Mouse (Mus musculus): Measurements from ENCODE around the gene Dnaja3. TPM values are rescaled to one million over a fixed set of nuclear protein-coding genes. Genes with fewer than 3 reads are reported as not detected.
"Not testable (repeated sequence)": the region's sequence is repeated elsewhere in the genome, so short reads cannot be mapped to it uniquely, and the experiment has no call there.

Dnaja3 gene
- polyA plus RNA-seq, 1 experiment from 2014 or later: 48.0 TPM

- ATAC-seq: peak; percentile 91
- WGBS: under 1% methylated on average over 47 of the region's 47 CpGs
Observed at GRCm38 (mm10) chr16:4679121-4680018, 39.6 kb downstream of the Dnaja3 start, which contains the start of gene Coro7. Gene Coro7, minus strand, starts transcription at chr16:4679777.

GRCm38 (mm10) chr16:4680922-4681455, 41.2 kb downstream of the Dnaja3 start:
- peaks cover 29% of the 10 kb centered on the region for H3K4me1 ChIP-seq
- H3K4me2 ChIP-seq; H3K9ac ChIP-seq; H3K27me3 ChIP-seq; H3K9me3 ChIP-seq (replicated peaks); H3K27ac ChIP-seq; H3K4me3 ChIP-seq; H3K36me3 ChIP-seq (ENCODE audit: poor library complexity, severe bottlenecking); ATAC-seq: not testable (repeated sequence)
- WGBS: 84% methylated on average over 3 of the region's 3 CpGs

More at GRCm38 (mm10) chr16:4679121-4680018, 39.6 kb downstream of the Dnaja3 start, which contains the start of gene Coro7:
- no peaks in the 10 kb centered on the region for H3K9me3 ChIP-seq (replicated peaks)
- H3K27me3 ChIP-seq: 0 out of 2 replicates have a peak, but pooled peaks cover 2% of the 10 kb centered on the region
- H3K4me1 ChIP-seq: peaks cover 18% of the 10 kb centered on the region
- H3K4me2 ChIP-seq: peak within 1 kb of the TSS; percentile 93
- peaks cover 15% of the 10 kb centered on the region for H3K36me3 ChIP-seq (ENCODE audit: poor library complexity, severe bottlenecking)
- H3K4me3 ChIP-seq: peak within 1 kb of the TSS; percentile 66
- H3K27ac ChIP-seq: no peak within 1 kb of the TSS
- peak within 1 kb of the TSS; percentile 80 for H3K9ac ChIP-seq

- WGBS: 81% methylated on average over 4 of the region's 4 CpGs
Observed at GRCm38 (mm10) chr16:4682628-4683179, 42.9 kb downstream of the Dnaja3 start.

GRCm38 (mm10) chr16:4683193-4683580, 43.4 kb downstream of the Dnaja3 start:
- Histone ChIP-seq H3K36me3 (ENCODE audit: poor library complexity, severe bottlenecking) (peaks cover 11% of the 10 kb centered on the region), H3K27me3 (0 out of 2 replicates have a peak, but pooled peaks cover 2% of the 10 kb centered on the region), H3K9me3 (replicated peaks) (no peaks in the 10 kb centered on the region), H3K4me3 (peak overlapping the region; percentile 98), H3K27ac (peak overlapping the region; percentile 75), H3K4me1 (peaks cover 29% of the 10 kb centered on the region), H3K4me2 (peak overlapping the region; percentile 98), H3K9ac (peak overlapping the region; percentile 93)
- 35% methylated on average over 9 of the region's 9 CpGs for WGBS
- no peak for ATAC-seq

More at GRCm38 (mm10) chr16:4682628-4683179, 42.9 kb downstream of the Dnaja3 start:
- no peak overlapping the region for H3K27ac ChIP-seq
- H3K4me2 ChIP-seq: peak overlapping the region; percentile 98
- no peaks in the 10 kb centered on the region for H3K9me3 ChIP-seq (replicated peaks)
- H3K36me3 ChIP-seq (ENCODE audit: poor library complexity, severe bottlenecking): peaks cover 7% of the 10 kb centered on the region
- peak overlapping the region; percentile 98; the same call in 1 of the 2 replicates for H3K4me3 ChIP-seq
- ATAC-seq: no peak
- H3K4me1 ChIP-seq: peaks cover 29% of the 10 kb centered on the region
- peak overlapping the region; percentile 93; the same call in 1 of the 2 replicates for H3K9ac ChIP-seq
- 0 out of 2 replicates have a peak, but pooled peaks cover 2% of the 10 kb centered on the region for H3K27me3 ChIP-seq

- ATAC-seq: peak; percentile 89
- H3K36me3 ChIP-seq (ENCODE audit: poor library complexity, severe bottlenecking): peaks cover 16% of the 10 kb centered on the region
- peak overlapping the region; percentile 98 for H3K4me2 ChIP-seq
- WGBS: under 1% methylated on average over 54 of the region's 54 CpGs
- H3K4me3 ChIP-seq: peak overlapping the region; percentile 98
- H3K9me3 ChIP-seq (replicated peaks): no peaks in the 10 kb centered on the region
- peaks cover 26% of the 10 kb centered on the region for H3K4me1 ChIP-seq
- H3K27me3 ChIP-seq: 0 out of 2 replicates have a peak, but pooled peaks cover 2% of the 10 kb centered on the region
- H3K27ac ChIP-seq: peak overlapping the region; percentile 75
- H3K9ac ChIP-seq: peak overlapping the region; percentile 93
Observed at GRCm38 (mm10) chr16:4683581-4684456, 44.0 kb downstream of the Dnaja3 start.

GRCm38 (mm10) chr16:4684457-4684791, 44.6 kb downstream of the Dnaja3 start:
- 3% methylated on average over 9 of the region's 9 CpGs for WGBS
- Histone ChIP-seq H3K9me3 (replicated peaks) (no peaks in the 10 kb centered on the region), H3K4me2 (peak overlapping the region; percentile 98), H3K36me3 (ENCODE audit: poor library complexity, severe bottlenecking) (peaks cover 22% of the 10 kb centered on the region), H3K9ac (peak overlapping the region; percentile 93), H3K27ac (no peak overlapping the region), H3K4me3 (peak overlapping the region; percentile 98), H3K4me1 (peaks cover 21% of the 10 kb centered on the region), H3K27me3 (0 out of 2 replicates have a peak, but pooled peaks cover 2% of the 10 kb centered on the region)
- ATAC-seq: no peak

GRCm38 (mm10) chr16:4689371-4689770, 49.6 kb downstream of the Dnaja3 start:
- H3K4me3 ChIP-seq; H3K9ac ChIP-seq; H3K4me2 ChIP-seq; H3K27ac ChIP-seq; H3K27me3 ChIP-seq; ATAC-seq; H3K9me3 ChIP-seq (replicated peaks): not testable (repeated sequence)
- 97% methylated on average over 4 of the region's 4 CpGs for WGBS
- Histone ChIP-seq H3K36me3 (ENCODE audit: poor library complexity, severe bottlenecking) (peaks cover 69% of the 10 kb centered on the region), H3K4me1 (peaks cover 11% of the 10 kb centered on the region)

- 95% methylated on average over 3 of the region's 3 CpGs for WGBS
- Histone ChIP-seq H3K9ac (no peak overlapping the region), H3K9me3 (replicated peaks) (no peaks in the 10 kb centered on the region), H3K27me3 (no peaks in the 10 kb centered on the region), H3K4me2 (no peak overlapping the region), H3K36me3 (ENCODE audit: poor library complexity, severe bottlenecking) (peaks cover 98% of the 10 kb centered on the region), H3K4me3 (no peak overlapping the region), H3K27ac (no peak overlapping the region), H3K4me1 (no peaks in the 10 kb centered on the region)
- no peak for ATAC-seq
Observed at GRCm38 (mm10) chr16:4701211-4701610, 61.4 kb downstream of the Dnaja3 start.

- Histone ChIP-seq H3K27me3 (no peaks in the 10 kb centered on the region), H3K4me2 (no peak overlapping the region), H3K4me1 (no peaks in the 10 kb centered on the region), H3K4me3 (no peak overlapping the region), H3K27ac (no peak overlapping the region), H3K9me3 (replicated peaks) (no peaks in the 10 kb centered on the region), H3K9ac (no peak overlapping the region), H3K36me3 (ENCODE audit: poor library complexity, severe bottlenecking) (peaks cover 96% of the 10 kb centered on the region)
- ATAC-seq: no peak
- WGBS: 93% methylated on average over 1 of the region's 1 CpGs
Observed at GRCm38 (mm10) chr16:4702646-4703045, 62.9 kb downstream of the Dnaja3 start.

- Histone ChIP-seq H3K4me2 (no peak overlapping the region), H3K4me3 (no peak overlapping the region), H3K4me1 (no peaks in the 10 kb centered on the region), H3K27me3 (no peaks in the 10 kb centered on the region), H3K9me3 (replicated peaks) (no peaks in the 10 kb centered on the region), H3K36me3 (ENCODE audit: poor library complexity, severe bottlenecking) (peaks cover 95% of the 10 kb centered on the region), H3K27ac (no peak overlapping the region), H3K9ac (no peak overlapping the region)
- no peak for ATAC-seq
- 82% methylated on average over 4 of the region's 4 CpGs for WGBS
Observed at GRCm38 (mm10) chr16:4705541-4705940, 65.8 kb downstream of the Dnaja3 start.

- 94% methylated on average over 4 of the region's 4 CpGs for WGBS
- H3K9me3 ChIP-seq (replicated peaks): no peaks in the 10 kb centered on the region
- H3K4me3 ChIP-seq: no peak overlapping the region
- no peaks in the 10 kb centered on the region for H3K27me3 ChIP-seq
- H3K9ac ChIP-seq: no peak overlapping the region
- H3K4me2 ChIP-seq: no peak overlapping the region
- peaks cover 98% of the 10 kb centered on the region for H3K36me3 ChIP-seq (ENCODE audit: poor library complexity, severe bottlenecking)
- no peak for ATAC-seq
- H3K27ac ChIP-seq: no peak overlapping the region
- H3K4me1 ChIP-seq: no peaks in the 10 kb centered on the region
Observed at GRCm38 (mm10) chr16:4711173-4711572, 71.4 kb downstream of the Dnaja3 start.
